Mouse (Mus musculus): ENCODE measurements around the gene Pcnx2. TPM values are rescaled to one million over a fixed set of nuclear protein-coding genes. Genes with fewer than 3 reads are reported as not detected.

Pcnx2 gene
- total and polyA plus RNA-seq, 3 experiments = not detected

- in situ Hi-C loops (cut with MboI; ENCODE audit: low pct_ligation_motif_present, low pct_unique_long_range_greater_than_20kb, low sequenced_read_pairs) (no loop called here), dilution Hi-C loops (cut with MboI; ENCODE audit: extremely low pct_ligation_motif_present, extremely low pct_unique_long_range_greater_than_20kb, low sequenced_read_pairs) (no loop called here)
- H3K36me3 ChIP-seq (replicated peaks in 1 of 2; ENCODE audit: control insufficient read depth in 1 of 2, insufficient read depth in 1 of 2, low read length in 1 of 2) = no peaks in the 10 kb centered on the region
- no peak for TF ChIP-seq NRF1 (IDR thresholded peaks at IDR 0.05; ENCODE audit: low read depth, low read length)
- TF ChIP-seq JUND (conservative IDR thresholded peaks at IDR 0.05; ENCODE audit: low read depth, low read length) = no peak
- TF ChIP-seq MXI1 (IDR thresholded peaks at IDR 0.05; ENCODE audit: low read depth, low read length) = no peak
- TF ChIP-seq KAT2A (IDR thresholded peaks at IDR 0.05; ENCODE audit: insufficient replicate concordance, low read length) = no peak
- TF ChIP-seq MYC (IDR thresholded peaks at IDR 0.05; ENCODE audit: low read depth, low read length) = no peak
- no peak for TF ChIP-seq MAFK (IDR thresholded peaks at IDR 0.05; ENCODE audit: insufficient replicate concordance, low read length)
- TF ChIP-seq MAX (IDR thresholded peaks at IDR 0.05; ENCODE audit: low read length) = no peak
- no peak for TF ChIP-seq ZMIZ1 (IDR thresholded peaks at IDR 0.05; ENCODE audit: low read depth, low read length)
- no peak for TF ChIP-seq ZKSCAN1 (IDR thresholded peaks at IDR 0.05; ENCODE audit: borderline replicate concordance, low read depth, low read length)
- TF ChIP-seq TCF12 (IDR thresholded peaks at IDR 0.05; ENCODE audit: low read depth, low read length) = no peak
- H3K9ac ChIP-seq (ENCODE audit: insufficient read depth, low read depth) = no peak overlapping the region
- H3K27ac ChIP-seq (ENCODE audit: insufficient read depth, low read depth) = no peak overlapping the region
- no peak overlapping the region for H3K4me2 ChIP-seq (ENCODE audit: insufficient read depth, low read depth, poor library complexity, severe bottlenecking)
- peaks cover 0 to 3% of the 10 kb centered on the region in 2 experiments; a peak in 1 of 4 replicates for H3K4me1 ChIP-seq (ENCODE audit: control insufficient read depth in 1 of 2, insufficient read depth in 2 of 2)
- H3K79me2 ChIP-seq (replicated peaks; ENCODE audit: control insufficient read depth, extremely low read depth, insufficient read depth, poor library complexity, severe bottlenecking) = no peaks in the 10 kb centered on the region
- H3K4me3 ChIP-seq (replicated peaks in 1 of 3; ENCODE audit: low read depth in 2 of 3, low read length in 2 of 3, poor library complexity in 1 of 3) = no peak overlapping the region
- H3K9me3 ChIP-seq (replicated peaks; ENCODE audit: low read length) = no peaks in the 10 kb centered on the region
- no peak for DNase-seq (ENCODE audit: extremely low read depth)
- peaks cover 5% of the 10 kb centered on the region for H3K27me3 ChIP-seq (replicated peaks)
Measured at GRCm38 (mm10) chr8:125786886-125787285, 111.2 kb downstream of the Pcnx2 start.

GRCm38 (mm10) chr8:125782161-125782560, 116.0 kb downstream of the Pcnx2 start:
- no peaks in the 10 kb centered on the region for H3K4me1 ChIP-seq (ENCODE audit: control insufficient read depth in 1 of 2, insufficient read depth in 2 of 2)
- no peak overlapping the region for H3K4me3 ChIP-seq (replicated peaks in 1 of 3; ENCODE audit: low read depth in 2 of 3, low read length in 2 of 3, poor library complexity in 1 of 3)
- dilution Hi-C loops (cut with MboI; ENCODE audit: extremely low pct_ligation_motif_present, extremely low pct_unique_long_range_greater_than_20kb, low sequenced_read_pairs) = no loop called here
- H3K9me3 ChIP-seq (replicated peaks; ENCODE audit: low read length) = no peaks in the 10 kb centered on the region
- H3K27me3 ChIP-seq (replicated peaks) = peaks cover 2% of the 10 kb centered on the region
- no peak overlapping the region for H3K4me2 ChIP-seq (ENCODE audit: insufficient read depth, low read depth, poor library complexity, severe bottlenecking)
- no peak overlapping the region for H3K27ac ChIP-seq (ENCODE audit: insufficient read depth, low read depth)
- in situ Hi-C loops (cut with MboI; ENCODE audit: low pct_ligation_motif_present, low pct_unique_long_range_greater_than_20kb, low sequenced_read_pairs) = no loop called here
- no peaks in the 10 kb centered on the region for H3K36me3 ChIP-seq (replicated peaks in 1 of 2; ENCODE audit: control insufficient read depth in 1 of 2, insufficient read depth in 1 of 2, low read length in 1 of 2)
- TF ChIP-seq POLR2A (IDR thresholded peaks at IDR 0.05; ENCODE audit: low read depth, low read length) (no peak), KAT2A (IDR thresholded peaks at IDR 0.05; ENCODE audit: insufficient replicate concordance, low read length) (no peak), JUND (conservative IDR thresholded peaks at IDR 0.05; ENCODE audit: low read depth, low read length) (no peak), EP300 (IDR thresholded peaks at IDR 0.05; ENCODE audit: low read length) (no peak), ZKSCAN1 (IDR thresholded peaks at IDR 0.05; ENCODE audit: borderline replicate concordance, low read depth, low read length) (no peak), ZC3H11A (IDR thresholded peaks at IDR 0.05; ENCODE audit: low read depth, low read length) (no peak), RAD21 (IDR thresholded peaks at IDR 0.05; ENCODE audit: low read depth, low read length) (no peak), SMC3 (IDR thresholded peaks at IDR 0.05; ENCODE audit: low read depth, low read length) (no peak), MYC (IDR thresholded peaks at IDR 0.05; ENCODE audit: low read depth, low read length) (no peak), CHD1 (IDR thresholded peaks at IDR 0.05; ENCODE audit: low read depth, low read length) (no peak), USF1 (IDR thresholded peaks at IDR 0.05; ENCODE audit: low read depth, low read length) (no peak), NRF1 (IDR thresholded peaks at IDR 0.05; ENCODE audit: low read depth, low read length) (no peak)
- H3K9ac ChIP-seq (ENCODE audit: insufficient read depth, low read depth) = no peak overlapping the region
- H3K79me2 ChIP-seq (replicated peaks; ENCODE audit: control insufficient read depth, extremely low read depth, insufficient read depth, poor library complexity, severe bottlenecking) = no peaks in the 10 kb centered on the region
- no peak for DNase-seq (ENCODE audit: extremely low read depth)
